Mouse (Mus musculus): ENCODE data around the gene Ggt7. TPM values are rescaled to one million over a fixed set of nuclear protein-coding genes. Genes with fewer than 3 reads are reported as not detected.
A peak's percentile ranks its signal among the peaks of the same experiment; 100 is the strongest.
"Not testable (repeated sequence)": the region's sequence is repeated elsewhere in the genome, so short reads cannot be mapped to it uniquely, and the experiment has no call there.

Ggt7 gene
- total RNA-seq, 2 experiments from 2014 or later, result 3.0 to 4.7 TPM

DNA sequence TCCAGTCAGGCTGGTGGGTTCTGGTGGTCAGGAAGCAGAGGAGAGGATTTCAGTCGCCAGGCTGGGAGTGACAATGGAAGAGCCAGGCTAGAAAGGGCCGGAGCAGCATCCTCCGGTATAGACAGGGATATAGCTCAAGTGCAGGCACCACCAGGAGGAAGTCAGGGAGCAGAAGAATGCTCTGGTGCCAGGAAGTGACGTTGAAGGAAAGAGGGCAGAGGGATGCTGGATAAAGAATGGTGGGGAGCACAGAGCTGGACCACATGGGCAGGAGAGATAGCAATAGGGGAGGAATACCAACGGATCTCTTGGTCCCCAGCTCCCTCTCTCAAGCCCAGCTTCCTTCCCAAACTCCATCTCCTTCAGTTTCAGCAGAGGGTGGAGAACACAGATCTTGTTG, 4.5 kb downstream of the Ggt7 start:
- DNase-seq (ENCODE audit: low spot score in 2 of 2), result no peak

DNA sequence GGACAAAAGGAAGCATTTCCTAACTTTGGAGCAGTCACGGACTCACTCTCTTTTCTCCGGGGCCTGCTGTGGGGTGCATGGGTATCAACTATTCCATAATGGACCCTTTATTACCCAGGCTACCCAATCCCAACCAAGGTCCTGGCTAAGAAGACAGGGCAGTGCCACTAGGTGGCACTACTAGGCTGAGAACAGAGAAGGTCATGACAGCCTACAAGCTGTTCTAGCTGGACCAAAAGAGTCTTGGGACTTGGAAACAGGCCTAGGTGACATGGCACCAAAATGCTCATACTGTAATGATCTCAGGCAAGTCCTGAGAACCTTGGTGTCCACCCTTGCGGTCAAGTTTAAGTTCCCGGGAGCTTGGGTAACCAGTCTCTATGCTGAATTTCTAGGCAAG, 5.6 kb downstream of the Ggt7 start:
- DNase-seq (ENCODE audit: low spot score in 2 of 2), result peak; percentile 50 to 66

DNA sequence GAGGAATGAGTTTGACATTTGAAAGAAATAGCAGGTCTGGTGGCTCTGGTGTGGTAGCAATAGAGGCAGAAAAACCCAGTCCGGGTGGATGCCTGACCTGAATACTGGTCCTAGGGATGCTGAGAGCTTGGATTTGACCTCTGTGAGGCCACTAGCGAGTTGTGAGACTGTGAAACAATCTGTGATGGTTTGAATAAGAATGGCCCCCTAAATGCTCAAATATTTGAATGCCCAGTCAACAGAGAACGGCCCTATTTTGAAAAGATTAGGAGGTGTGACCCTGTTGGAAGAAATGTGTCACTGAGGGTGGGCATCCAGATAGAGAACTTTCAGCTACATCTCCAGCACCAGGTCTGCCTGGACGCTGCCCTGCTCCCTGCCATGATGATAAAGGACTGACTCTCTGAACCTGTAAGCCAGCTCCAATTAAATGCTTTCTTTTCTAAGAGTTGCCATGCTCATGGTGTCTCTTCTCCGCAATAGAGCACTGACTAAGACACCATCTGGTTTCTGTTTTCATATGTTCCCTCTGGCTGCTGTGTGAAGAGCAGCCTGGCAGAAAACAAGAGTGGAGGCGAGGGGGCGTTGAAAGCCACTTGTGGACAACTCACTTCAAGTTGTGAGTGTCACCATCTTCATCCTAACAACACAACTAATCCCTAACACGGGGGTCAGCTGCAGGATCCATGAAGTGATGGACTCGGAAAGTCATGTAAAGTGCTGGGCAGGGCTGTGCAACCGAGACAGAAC, 10.1 kb downstream of the Ggt7 start:
- DNase-seq (ENCODE audit: low spot score in 2 of 2), result no peak

DNA sequence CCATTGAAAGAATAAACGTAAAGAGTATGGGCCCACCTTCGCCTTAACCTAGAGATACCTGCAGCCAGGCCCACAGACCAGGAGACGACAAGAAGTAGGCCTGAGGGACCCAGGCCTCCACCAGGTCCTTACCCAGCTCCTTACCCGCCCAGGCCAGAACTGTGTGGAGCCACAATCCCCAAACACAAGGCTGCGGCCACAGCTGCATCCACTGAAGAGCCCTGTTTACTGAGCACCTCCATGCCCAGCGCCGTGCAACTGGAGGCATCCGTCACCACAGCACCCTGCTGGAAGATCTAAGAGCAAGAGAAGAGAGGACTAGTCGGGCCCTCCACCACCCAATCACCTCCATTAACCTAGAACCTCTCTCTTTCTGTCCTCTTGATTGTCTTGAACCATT, 12.2 kb downstream of the Ggt7 start:
- DNase-seq (ENCODE audit: low spot score in 2 of 2), result no peak

DNA sequence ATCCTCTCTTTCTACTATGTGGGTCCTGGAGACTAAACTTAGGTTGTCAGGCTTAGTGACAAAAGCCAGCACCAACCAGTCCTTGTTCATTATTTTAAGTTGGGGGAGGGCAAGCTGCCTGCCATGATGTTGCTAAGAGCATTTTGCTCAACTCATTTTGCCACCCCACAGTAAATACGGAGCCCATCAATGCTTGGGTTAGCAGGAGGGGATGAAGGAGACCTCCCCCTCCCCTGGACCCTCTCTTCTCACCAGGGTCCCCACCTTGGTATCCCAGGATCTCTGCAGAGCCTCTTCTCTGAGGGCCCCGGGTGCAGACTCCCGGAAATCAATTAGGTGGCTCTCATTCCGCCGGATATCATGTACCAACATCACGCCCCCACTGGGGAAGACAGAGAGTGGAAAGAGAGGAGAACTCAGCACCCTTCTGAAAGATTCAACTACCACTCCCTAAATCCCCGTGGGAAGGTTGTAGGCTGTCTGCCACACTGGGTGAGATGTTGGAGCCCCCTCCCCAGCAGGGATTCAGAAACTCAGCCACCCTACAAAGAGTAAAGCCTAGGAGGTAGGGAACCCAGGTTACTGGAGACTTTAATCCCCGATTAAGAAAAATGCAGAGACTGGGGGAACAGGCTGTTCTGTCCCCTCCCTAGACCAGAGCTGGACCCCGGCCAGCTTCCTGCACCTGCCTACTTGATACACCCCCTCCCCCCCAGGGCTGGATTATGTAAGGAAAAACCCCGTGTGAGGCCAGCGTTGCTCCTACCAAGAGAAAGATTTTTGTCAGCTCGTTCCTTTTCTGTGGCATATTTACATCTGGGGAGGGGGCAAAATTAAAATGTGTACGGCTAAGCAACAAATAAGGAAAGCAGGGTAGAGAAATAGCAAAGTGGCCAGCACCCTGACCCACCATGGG, 13.3 kb downstream of the Ggt7 start:
- DNase-seq (ENCODE audit: low spot score in 2 of 2), result no peak

DNA sequence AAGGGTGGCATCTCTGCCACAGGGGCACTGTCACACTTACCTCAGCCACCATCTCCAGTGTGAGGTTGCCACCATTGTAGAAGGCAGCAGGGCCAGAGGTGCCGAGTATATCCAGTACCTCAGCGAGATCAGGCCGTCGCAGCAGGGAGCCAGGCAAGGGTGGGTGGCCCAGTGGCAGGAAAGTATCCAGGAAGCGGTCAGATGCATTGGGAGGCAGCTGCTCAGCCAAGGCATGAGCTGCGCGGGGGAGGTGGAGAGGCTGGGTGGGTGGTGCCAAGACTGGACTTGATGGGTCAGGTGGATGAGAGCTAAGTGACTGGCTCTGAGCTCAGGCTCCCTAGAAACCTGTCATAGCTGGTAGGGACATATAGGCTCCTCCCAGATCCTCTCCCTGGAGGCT, 15.4 kb downstream of the Ggt7 start:
- DNase-seq (ENCODE audit: low spot score in 2 of 2), result no peak

DNA sequence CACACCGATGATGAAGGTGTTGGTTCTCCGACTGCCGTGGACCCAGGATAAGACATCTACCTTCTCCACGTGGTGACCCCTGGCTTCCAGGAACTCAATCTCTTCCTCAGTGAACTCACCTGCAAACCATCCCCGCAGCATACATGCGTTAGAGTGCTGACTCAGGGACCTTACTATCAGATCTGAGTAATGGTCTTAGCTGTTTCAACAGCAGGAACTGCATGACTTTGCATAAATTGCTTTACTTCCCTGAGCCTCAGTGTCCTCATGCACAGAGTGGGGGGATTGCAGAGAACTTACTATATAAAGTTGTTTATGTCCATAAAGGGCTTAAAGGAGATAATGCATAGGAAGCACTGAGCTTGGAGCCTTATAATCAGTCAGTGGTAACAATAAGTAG, 27.0 kb downstream of the Ggt7 start:
- DNase-seq (ENCODE audit: low spot score in 2 of 2), result no peak

DNA sequence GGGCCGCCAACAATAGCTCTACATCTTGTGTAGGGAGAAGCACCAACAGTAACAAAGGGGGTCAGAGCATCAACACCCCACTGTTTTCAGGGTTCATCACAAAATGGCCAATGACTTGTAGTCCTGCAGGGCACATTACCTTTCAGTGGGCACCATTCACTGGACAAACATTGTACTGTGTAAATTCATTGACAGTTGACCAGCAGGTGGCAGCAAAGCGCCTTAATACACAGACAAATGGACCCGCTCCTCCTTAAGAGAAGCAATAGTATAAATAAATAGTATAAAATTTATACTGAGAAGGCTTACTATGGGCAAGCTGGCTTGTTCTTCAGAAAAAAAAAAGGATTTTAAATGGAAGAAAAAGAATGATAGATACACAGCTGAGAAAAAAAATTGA, 36.0 kb downstream of the Ggt7 start:
- DNase-seq (ENCODE audit: low spot score in 2 of 2), result peak; percentile 61 to 73

DNA sequence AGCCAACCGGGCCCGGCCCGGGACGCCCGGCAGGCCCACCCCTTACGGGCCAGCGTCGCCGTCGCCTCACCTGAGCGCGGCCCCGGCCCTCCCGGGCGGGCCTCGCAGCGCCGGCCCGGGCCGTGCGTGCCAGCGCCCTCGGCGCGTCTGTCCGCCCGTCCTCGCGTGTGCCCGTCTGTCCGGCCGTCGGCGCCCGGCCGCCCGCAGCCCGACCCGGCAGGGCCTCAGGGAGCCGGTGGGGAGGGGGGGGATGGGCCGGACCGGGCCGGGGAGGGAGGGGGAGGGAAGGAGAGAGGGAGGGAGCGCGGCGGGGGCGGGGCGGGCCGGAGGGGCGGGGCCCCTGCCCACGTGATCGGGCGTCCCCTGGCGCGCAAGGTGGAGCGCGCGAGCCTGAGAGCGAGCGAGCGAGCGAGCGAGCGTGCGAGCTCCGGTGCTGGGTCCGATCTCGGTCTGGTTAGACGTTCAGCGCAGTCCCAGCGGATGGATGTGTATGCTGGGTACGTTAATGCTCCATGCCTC, 44.4 kb downstream of the Ggt7 start, which contains the start of gene Ncoa6:
TSS of gene Ncoa6 (minus strand) at position 325 of the 519 bp plus-strand sequence.
- peak; percentile 54 to 66 for DNase-seq (ENCODE audit: low spot score in 2 of 2)

DNA sequence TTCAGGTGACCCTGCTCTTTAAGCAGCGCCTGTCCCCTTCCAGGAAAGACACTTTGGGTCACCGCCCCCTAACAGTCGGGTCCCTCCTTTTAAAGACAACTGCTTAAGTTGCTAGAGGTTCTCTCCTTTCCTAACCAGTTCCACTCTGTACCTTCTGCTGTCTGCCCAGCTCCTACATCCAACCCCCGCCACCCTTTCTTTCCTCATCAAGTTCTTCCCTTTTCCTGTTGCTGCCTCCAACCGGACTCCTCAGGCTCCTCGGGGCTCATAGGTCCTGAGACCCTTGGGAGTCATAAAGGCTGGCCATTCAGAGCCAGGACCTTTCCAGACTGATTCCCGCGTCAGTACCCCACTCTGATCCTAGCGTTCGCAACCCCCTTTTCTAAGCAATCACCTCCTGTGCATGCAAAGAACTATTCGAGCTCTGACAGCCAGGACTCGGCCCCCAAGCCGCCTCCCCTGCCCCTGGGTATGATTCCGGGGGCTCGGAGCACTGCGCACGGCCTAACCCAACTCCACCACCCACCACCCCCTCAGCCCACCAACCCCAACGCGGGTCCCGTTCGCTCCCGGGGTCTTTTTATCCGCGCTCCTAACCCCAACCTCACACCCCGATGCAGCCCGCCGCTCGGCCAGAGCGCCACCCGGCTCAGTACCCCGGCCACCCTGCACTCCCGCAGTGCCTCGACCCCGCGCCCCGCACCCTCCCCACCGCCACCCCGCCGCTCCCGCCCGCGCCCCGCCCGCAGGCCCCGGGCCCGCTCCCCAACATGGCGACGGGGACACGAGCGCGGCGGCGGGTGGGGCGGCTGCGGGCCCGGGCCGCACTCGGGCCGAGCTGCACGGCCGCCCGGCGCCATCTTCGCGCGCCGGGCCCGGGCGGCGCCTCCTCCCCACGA, 45.1 kb downstream of the Ggt7 start:
- peak; percentile 41 to 50 for DNase-seq (ENCODE audit: low spot score in 2 of 2)

DNA sequence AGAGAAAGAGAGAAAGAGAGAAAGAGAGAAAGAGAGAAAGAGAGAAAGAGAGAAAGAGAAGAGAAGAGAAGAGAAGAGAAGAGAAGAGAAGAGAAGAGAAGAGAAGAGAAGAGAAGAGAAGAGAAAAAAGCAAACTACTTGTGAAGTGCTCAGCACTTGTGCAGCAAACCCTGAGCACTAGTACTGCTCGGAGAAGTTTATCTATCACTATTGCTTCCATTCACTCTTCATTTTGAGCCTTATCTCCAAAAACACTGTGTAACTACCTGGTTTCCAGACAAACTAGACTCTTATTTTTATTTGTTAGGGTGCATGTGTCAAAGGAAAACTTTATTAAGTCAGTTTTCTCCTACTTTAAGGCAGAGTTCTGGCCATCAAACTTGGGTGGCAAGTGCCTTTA, 51.2 kb downstream of the Ggt7 start:
- DNase-seq (ENCODE audit: low spot score in 2 of 2), result no peak

DNA sequence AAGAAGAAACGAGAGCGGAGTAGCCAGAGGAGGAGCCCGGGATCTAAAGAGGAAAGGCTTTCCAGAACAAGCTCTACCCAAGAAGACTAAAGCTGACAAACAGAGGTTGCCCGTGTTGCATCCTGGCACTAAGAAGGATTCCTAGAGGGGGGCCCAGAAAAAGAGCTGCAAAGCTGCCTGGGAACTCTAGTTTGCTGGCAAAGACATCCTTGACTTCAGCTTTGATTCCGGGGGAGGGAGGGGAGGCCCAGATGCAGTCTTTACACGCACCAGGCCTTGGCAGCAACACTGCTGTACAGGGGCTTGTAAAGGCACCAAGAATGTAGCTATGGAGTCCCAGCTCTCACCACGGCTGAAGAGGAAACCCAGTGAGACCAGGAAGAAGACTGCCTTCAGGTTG, 64.4 kb downstream of the Ggt7 start:
- DNase-seq (ENCODE audit: low spot score in 2 of 2), result no peak

DNA sequence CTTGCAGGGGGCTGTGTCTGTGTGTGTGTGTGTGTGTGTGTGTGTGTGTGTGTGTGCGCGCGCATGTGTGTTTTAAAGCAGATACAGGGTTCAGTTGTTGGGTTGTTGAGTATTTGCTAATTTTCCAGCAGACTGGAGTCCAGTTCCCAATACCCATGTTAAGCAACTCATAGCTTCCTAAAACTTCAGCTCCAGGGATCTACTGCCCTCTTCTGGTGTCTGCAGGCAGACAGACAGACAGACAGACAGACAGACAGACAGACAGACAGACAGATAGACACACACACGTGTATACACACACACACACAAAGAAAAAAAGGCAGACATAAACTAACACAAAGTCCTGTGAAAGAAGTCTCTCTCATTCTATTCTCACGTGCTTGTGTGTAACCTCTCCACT, 66.8 kb downstream of the Ggt7 start:
- no peak for DNase-seq (ENCODE audit: low spot score in 2 of 2)

DNA sequence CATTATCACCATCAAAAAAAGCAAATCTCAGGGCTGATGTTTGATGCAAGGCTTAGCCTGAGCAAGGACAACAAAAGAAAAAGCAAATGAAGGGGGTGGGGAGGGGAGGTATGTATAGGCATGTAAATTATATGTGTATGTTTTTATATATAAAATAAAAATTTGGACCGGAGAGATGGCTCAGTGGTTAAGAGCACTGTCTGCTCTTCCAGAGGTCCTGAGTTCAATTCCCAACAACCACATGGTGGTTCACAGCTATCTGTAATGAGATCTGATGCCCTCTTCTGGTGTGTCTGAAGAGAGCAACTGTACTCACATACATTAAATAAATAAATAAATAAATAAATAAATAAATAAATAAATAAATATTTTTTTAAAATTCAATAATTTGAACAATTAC, 70.1 kb downstream of the Ggt7 start:
- DNase-seq (ENCODE audit: low spot score in 2 of 2), result not testable (repeated sequence)

DNA sequence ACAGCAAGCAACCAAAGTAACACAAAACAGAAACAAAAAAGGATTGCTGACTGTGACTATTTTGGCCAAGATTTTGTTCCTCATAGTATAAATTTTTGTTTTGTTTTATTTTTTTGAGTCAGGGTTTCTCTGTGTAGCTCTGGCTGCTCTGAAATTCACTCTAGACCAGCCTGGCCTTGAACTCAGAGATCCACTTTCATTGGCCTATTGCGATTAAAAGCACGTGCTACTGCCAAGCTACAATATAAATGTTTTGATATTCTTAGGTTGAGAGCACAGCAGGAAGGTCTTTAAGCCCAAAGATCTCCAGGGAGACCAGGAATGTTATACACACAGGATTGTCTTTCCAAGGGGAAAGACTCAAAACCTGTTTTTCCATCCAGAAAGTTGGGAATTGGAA, 74.6 kb downstream of the Ggt7 start:
- no peak for DNase-seq (ENCODE audit: low spot score in 2 of 2)

DNA sequence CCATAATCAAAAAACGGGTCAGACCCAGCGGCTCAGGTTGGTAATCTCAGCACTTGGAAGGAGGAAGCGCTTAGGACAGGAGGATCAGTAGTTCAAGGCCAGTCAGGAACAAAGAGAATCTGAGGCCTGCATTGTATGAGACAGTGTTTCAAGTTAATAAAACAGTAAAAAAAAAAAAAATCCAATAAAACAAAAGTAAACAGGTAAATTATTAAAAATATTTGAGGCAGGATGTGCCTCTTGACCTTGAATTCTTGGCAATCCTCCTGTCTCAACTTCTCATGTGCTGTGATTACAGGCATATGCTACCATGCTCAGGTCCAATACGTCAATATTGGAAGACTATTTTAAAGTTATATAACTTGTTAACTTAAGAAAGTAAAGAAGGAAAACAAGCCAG, 75.1 kb downstream of the Ggt7 start:
- no peak for DNase-seq (ENCODE audit: low spot score in 2 of 2)

Other genes with a start within 250 kb of the Ggt7 start
- gene Map1lc3a, start 241.9 kb downstream of the Ggt7 start, total RNA-seq (2021), result 100 to 1,000 TPM; 390 to 903 TPM
- gene Pigu, start 160.8 kb downstream of the Ggt7 start, total RNA-seq (2021), result 10 to 100 TPM; 29.9 to 33.4 TPM
- 100 to 1,000 TPM; 293 to 384 TPM for gene Trp53inp2, start 137.2 kb downstream of the Ggt7 start, total RNA-seq (2021)
- gene Ncoa6, start 44.3 kb downstream of the Ggt7 start, total RNA-seq (2021), result 10 to 100 TPM; 33.3 to 39.4 TPM
- gene Acss2, start 289 bp downstream of the Ggt7 start, total RNA-seq (2021), result 100 to 1,000 TPM in 1 of 2 experiments, 10 to 100 TPM in 1; 83.3 to 368 TPM
- 10 to 100 TPM; 41.4 to 67.5 TPM for gene Gss, start 74.6 kb upstream of the Ggt7 start, total RNA-seq (2021)
- under 1 TPM; 0.17 to 0.45 TPM for gene Myh7b, start 93.0 kb upstream of the Ggt7 start, total RNA-seq (2021)
- 100 to 1,000 TPM; 123 to 144 TPM for gene Trpc4ap, start 174.1 kb upstream of the Ggt7 start, total RNA-seq (2021)
- gene Edem2, start 211.2 kb upstream of the Ggt7 start, total RNA-seq (2021), result 10 to 100 TPM; 36.9 to 46.2 TPM
- not detected for gene Gm17581, start 217.6 kb upstream of the Ggt7 start, total RNA-seq (2021)
- gene Procr, start 232.9 kb upstream of the Ggt7 start, total RNA-seq (2021), result 100 to 1,000 TPM in 1 of 2 experiments, 10 to 100 TPM in 1; 44.9 to 104 TPM